Comparison of ENCODE assay signal across 8 mouse cellular contexts in the genomic region with DNA sequence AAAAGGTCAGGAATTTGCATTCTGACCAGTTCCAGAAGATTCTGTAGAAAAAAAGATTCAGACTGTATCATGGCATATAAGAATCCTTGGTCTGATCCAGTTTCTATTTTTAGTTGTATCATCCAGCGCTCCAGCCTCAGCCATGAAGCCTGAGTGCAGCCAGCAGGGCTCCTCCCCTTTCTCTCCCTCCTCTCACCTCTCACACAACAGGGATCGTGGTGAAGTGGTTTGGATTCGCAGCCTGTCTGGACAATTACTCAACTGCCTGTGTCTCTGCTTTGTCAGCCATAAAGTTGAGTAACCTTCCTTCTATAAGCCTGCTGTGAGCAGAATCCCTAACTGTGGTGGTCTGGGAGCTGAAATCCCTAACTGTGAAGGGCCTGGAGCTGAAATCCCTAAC.
DNase-seq lines count a peak whose midpoint lies in the region; ATAC-seq lines count a peak whose summit lies in the region.

No protein-coding gene starts in this region.

- H3K36me3 ChIP-seq in liver, embryonic 11.5 days (ENCODE audit: control insufficient read depth, insufficient read depth, low read length) = no peaks in the 10 kb centered on the region
- no peaks in the 10 kb centered on the region for H3K36me3 ChIP-seq in forebrain, embryonic 12.5 days (replicated peaks)
- no peaks in the 10 kb centered on the region for H3K36me3 ChIP-seq in hindbrain, embryonic 13.5 days

- no peak for ATAC-seq in liver, embryonic 11.5 days (replicated peaks; ENCODE audit: low FRiP score)
- peak; percentile 82 for ATAC-seq in forebrain, embryonic 12.5 days (ENCODE audit: low FRiP score)
- peak; percentile 52; the same call in 1 of the 2 replicates for ATAC-seq in hindbrain, embryonic 13.5 days (ENCODE audit: low FRiP score)

- 16% methylated on average over 3 of the region's 3 CpGs for WGBS in liver, embryonic 11.5 days
- WGBS in forebrain, embryonic 12.5 days = 9% methylated on average over 3 of the region's 3 CpGs
- 10% methylated on average over 3 of the region's 3 CpGs for WGBS in hindbrain, embryonic 13.5 days

- H3K4me1 ChIP-seq in liver, embryonic 11.5 days (replicated peaks; ENCODE audit: control insufficient read depth, insufficient read depth, low read length) = no peaks in the 10 kb centered on the region; the same call in 1 of the 2 replicates
- peaks cover 23% of the 10 kb centered on the region for H3K4me1 ChIP-seq in forebrain, embryonic 12.5 days
- H3K4me1 ChIP-seq in hindbrain, embryonic 13.5 days (replicated peaks) = peaks cover 22% of the 10 kb centered on the region

- no peaks in the 10 kb centered on the region for H3K27me3 ChIP-seq in liver, embryonic 11.5 days (replicated peaks; ENCODE audit: control insufficient read depth, insufficient read depth, low read length)
- H3K27me3 ChIP-seq in forebrain, embryonic 12.5 days = no peaks in the 10 kb centered on the region
- H3K27me3 ChIP-seq in hindbrain, embryonic 13.5 days = no peaks in the 10 kb centered on the region

- 0 out of 2 replicates have a peak overlapping the region, but pooled peaks have one; percentile 15 for H3K27ac ChIP-seq in liver, embryonic 11.5 days (ENCODE audit: low read depth, low read length)
- 0 out of 2 replicates have a peak overlapping the region, but pooled peaks have one; percentile 46 for H3K27ac ChIP-seq in forebrain, embryonic 12.5 days
- H3K27ac ChIP-seq in hindbrain, embryonic 13.5 days = peak overlapping the region; percentile 61

- no peak overlapping the region for H3K9ac ChIP-seq in liver, embryonic 11.5 days (ENCODE audit: low read depth, low read length)
- no peak overlapping the region for H3K9ac ChIP-seq in forebrain, embryonic 12.5 days
- H3K9ac ChIP-seq in hindbrain, embryonic 13.5 days = no peak overlapping the region

- intact Hi-C loops in left cerebral cortex, postnatal 14 days (cut with DNase I) = no loop called here

- H3K9me3 ChIP-seq in liver, embryonic 11.5 days (ENCODE audit: control insufficient read depth, low read length) = no peaks in the 10 kb centered on the region
- no peaks in the 10 kb centered on the region for H3K9me3 ChIP-seq in forebrain, embryonic 12.5 days
- H3K9me3 ChIP-seq in hindbrain, embryonic 13.5 days = no peaks in the 10 kb centered on the region

- DNase-seq in liver, embryonic 11.5 days (ENCODE audit: low spot score) = no peak
- no peak for DNase-seq in liver
- DNase-seq in lung, postnatal 25 days (ENCODE audit: low spot score) = peak; percentile 47
- peak; percentile 66 for DNase-seq in yolk sac, embryonic 10.5 days (ENCODE audit: low spot score)
- no peak for DNase-seq in left cerebral cortex, postnatal 14 days (ENCODE audit: low spot score in 2 of 2)
- DNase-seq in frontal cortex, postnatal 14 days (ENCODE audit: low spot score in 2 of 2) = no peak

- no peak overlapping the region for H3K4me2 ChIP-seq in liver, embryonic 11.5 days
- no peak overlapping the region for H3K4me2 ChIP-seq in forebrain, embryonic 12.5 days
- H3K4me2 ChIP-seq in hindbrain, embryonic 13.5 days = no peak overlapping the region

- H3K4me3 ChIP-seq in liver, embryonic 11.5 days (ENCODE audit: low read depth, low read length) = no peak overlapping the region
- no peak overlapping the region for H3K4me3 ChIP-seq in forebrain, embryonic 12.5 days (replicated peaks)
- H3K4me3 ChIP-seq in hindbrain, embryonic 13.5 days = no peak overlapping the region

Comparison
In these comparisons a context has a peak if more than half of its experiments do, and no peak if none do; other contexts are left out.
1. DNase-seq: peak in lung, postnatal 25 days (single experiment) and yolk sac, embryonic 10.5 days (single experiment); none in liver, embryonic 11.5 days (single experiment), liver (single experiment), left cerebral cortex, postnatal 14 days (0 of 2) and frontal cortex, postnatal 14 days (0 of 2).
2. Peak in every context shown above with its lines, with median percentiles within 50 percentile points of each other: H3K27ac ChIP-seq.